ENCODE assay signal across 12 mouse cellular contexts in genomic region chr1:163924093-163924492, GRCm38 (mm10).
"Had no signal": no experiment of that assay in that cellular context is flagged by ENCODE, and none has a peak within 500 bp of the region (broad histone marks: within the 10 kb centered on the region; RNA-seq: fewer than 3 reads in every experiment).

No protein-coding gene starts in this region.

- H3K4me3 ChIP-seq: intestine, embryonic 15.5 days; layer of hippocampus, adult 2 months; limb, embryonic 15.5 days; liver, embryonic 12.5 days; lung, embryonic 15.5 days; midbrain, embryonic 13.5 days; myocyte; neural tube, embryonic 15.5 days had no signal

- DNase-seq: kidney, adult 18-20 months; kidney, postnatal 10 days; kidney, postnatal 4 days; thymus, postnatal 4 days had no signal

- H3K27ac ChIP-seq: intestine, embryonic 15.5 days; layer of hippocampus, adult 2 months; limb, embryonic 15.5 days; liver, embryonic 12.5 days; lung, embryonic 15.5 days; midbrain, embryonic 13.5 days; neural tube, embryonic 15.5 days had no signal
